Mouse (Mus musculus) hindbrain, embryonic 11.5 days (tissue): ENCODE results near the gene Tek. TPM values are rescaled to one million over a fixed set of nuclear protein-coding genes. Genes with fewer than 3 reads are reported as not detected.
A peak's percentile ranks its signal among the peaks of the same experiment; 100 is the strongest.

Experiments used
- ATAC-seq: fragments of 200-750 bp; cut with Nextera tagmentation; 2 replicates; pipeline ENCODE4 v1.8.0; 2017; ENCODE audit warnings: mild to moderate bottlenecking, moderate TSS enrichment, moderate library complexity; ENCODE audit not compliant: low FRiP score
- DNase-seq: peaks from one replicate; pipeline ENCODE4 v3.0.0-alpha.2; 2015; ENCODE audit warnings: low spot score
- H3K27ac ChIP-seq: fragments of 300-500 bp; sonication (generic); 2 replicates; pipeline ENCODE4 v1.5.1; 2014; ENCODE audit warnings: mild to moderate bottlenecking, low read depth, low read length
- H3K27me3 ChIP-seq: fragments of 300-500 bp; sonication (generic); 2 replicates; pipeline ENCODE4 v1.6.1; 2014; ENCODE audit warnings: mild to moderate bottlenecking, low read length, moderate library complexity, mixed read lengths; ENCODE audit not compliant: control insufficient read depth, insufficient read depth
- H3K36me3 ChIP-seq: fragments of 300-500 bp; sonication (generic); 2 replicates; pipeline ENCODE4 v1.6.1; 2014; ENCODE audit warnings: mild to moderate bottlenecking, low read length, moderate library complexity, mixed read lengths; ENCODE audit not compliant: control insufficient read depth, insufficient read depth
- H3K4me1 ChIP-seq: fragments of 300-500 bp; sonication (generic); replicated peaks from 2 replicates; pipeline ENCODE4 v1.6.1; 2014; ENCODE audit warnings: low read length, mixed read lengths; ENCODE audit not compliant: control insufficient read depth, insufficient read depth
- H3K4me2 ChIP-seq: fragments of 300-500 bp; sonication (generic); replicated peaks from 2 replicates; pipeline ENCODE4 v1.6.1; 2014; ENCODE audit warnings: mild to moderate bottlenecking, low read depth, low read length
- H3K4me3 ChIP-seq: fragments of 300-500 bp; sonication (generic); 2 replicates; pipeline ENCODE4 v1.5.1; 2014; ENCODE audit warnings: low read depth, low read length
- H3K9ac ChIP-seq: fragments of 300-500 bp; sonication (generic); 2 replicates; pipeline ENCODE4 v1.6.1; 2014; ENCODE audit warnings: low read depth, low read length
- H3K9me3 ChIP-seq: fragments of 300-500 bp; sonication (generic); 2 replicates; pipeline ENCODE4 v1.6.1; 2016; ENCODE audit warnings: low read length; ENCODE audit not compliant: control insufficient read depth
- WGBS: fragments of 180-500 bp; shearing (Covaris S2); extraction: QIAGEN DNeasy Blood & Tissue Kit; methylation state at CpG from one replicate; pipeline ENCODE4 v1.1.7; 2014; 5-methylcytosine and 5-hydroxymethylcytosine counted together
- polyA plus RNA-seq: library from polyadenylated mRNA; unstranded; fragments of >200 nt; fragmentation: Nextera tagmentation; extraction: Ambion mirVana; gene quantifications from 2 replicates; pipeline ENCODE4 v1.2.1, GENCODE M21; 2014

Tek gene
- polyA plus RNA-seq, 1 experiment from 2014 or later = 11.6 TPM

GRCm38 (mm10) chr4:94837061-94837460, 98.0 kb downstream of the Tek start:
- Histone ChIP-seq H3K4me1 (no peaks in the 10 kb centered on the region), H3K4me2 (no peak overlapping the region)

GRCm38 (mm10) chr4:94853301-94853700, 114.2 kb downstream of the Tek start:
- H3K27ac ChIP-seq = no peak overlapping the region
- H3K36me3 ChIP-seq = no peaks in the 10 kb centered on the region
- ATAC-seq = no peak
- no peak overlapping the region for H3K4me3 ChIP-seq
- no peak for DNase-seq
- 88% methylated on average over 7 of the region's 7 CpGs for WGBS
- no peak overlapping the region for H3K9ac ChIP-seq
- no peaks in the 10 kb centered on the region for H3K27me3 ChIP-seq
- H3K4me1 ChIP-seq = no peaks in the 10 kb centered on the region
- no peak overlapping the region for H3K4me2 ChIP-seq
- H3K9me3 ChIP-seq = no peaks in the 10 kb centered on the region

More at GRCm38 (mm10) chr4:94837061-94837460, 98.0 kb downstream of the Tek start:
- Histone ChIP-seq H3K36me3 (no peaks in the 10 kb centered on the region), H3K27ac (no peak overlapping the region), H3K27me3 (no peaks in the 10 kb centered on the region), H3K9me3 (no peaks in the 10 kb centered on the region), H3K4me3 (no peak overlapping the region), H3K9ac (no peak overlapping the region)
- WGBS = 75% methylated on average over 7 of the region's 7 CpGs
- no peak for ATAC-seq
- DNase-seq = no peak

- DNase-seq (no peak), ATAC-seq (no peak)
- no peak overlapping the region for H3K4me3 ChIP-seq
- no peak overlapping the region for H3K9ac ChIP-seq
- no peak overlapping the region for H3K27ac ChIP-seq
- H3K4me1 ChIP-seq = no peaks in the 10 kb centered on the region
- no peak overlapping the region for H3K4me2 ChIP-seq
- H3K9me3 ChIP-seq = no peaks in the 10 kb centered on the region
- H3K27me3 ChIP-seq = no peaks in the 10 kb centered on the region
- H3K36me3 ChIP-seq = no peaks in the 10 kb centered on the region
- 91% methylated on average over 3 of the region's 3 CpGs for WGBS
These were observed 115.2 kb downstream of the Tek start for GRCm38 (mm10) chr4:94854270-94854669.

- DNase-seq (no peak), ATAC-seq (no peak)
- Histone ChIP-seq H3K9me3 (no peaks in the 10 kb centered on the region), H3K27me3 (no peaks in the 10 kb centered on the region), H3K27ac (no peak overlapping the region), H3K4me2 (no peak overlapping the region), H3K4me3 (no peak overlapping the region), H3K9ac (no peak overlapping the region), H3K36me3 (no peaks in the 10 kb centered on the region), H3K4me1 (no peaks in the 10 kb centered on the region)
- 72% methylated on average over 3 of the region's 3 CpGs for WGBS
These were observed 116.1 kb downstream of the Tek start for GRCm38 (mm10) chr4:94855201-94855600.

- Histone ChIP-seq H3K9ac (no peak overlapping the region), H3K27ac (no peak overlapping the region), H3K4me2 (no peak overlapping the region), H3K36me3 (no peaks in the 10 kb centered on the region), H3K9me3 (no peaks in the 10 kb centered on the region), H3K27me3 (no peaks in the 10 kb centered on the region), H3K4me3 (no peak overlapping the region), H3K4me1 (no peaks in the 10 kb centered on the region)
- ATAC-seq = no peak
- peak; percentile 47 for DNase-seq
- 39% methylated on average over 2 of the region's 2 CpGs for whole genome bisulfite sequencing
These were observed 161.7 kb downstream of the Tek start for GRCm38 (mm10) chr4:94900744-94901143.

- no peaks in the 10 kb centered on the region for H3K4me1 ChIP-seq
- no peaks in the 10 kb centered on the region for H3K9me3 ChIP-seq
- no peaks in the 10 kb centered on the region for H3K27me3 ChIP-seq
- H3K4me3 ChIP-seq = no peak overlapping the region
- H3K27ac ChIP-seq = no peak overlapping the region
- no peak for DNase-seq
- no peak for ATAC-seq
- no peak overlapping the region for H3K9ac ChIP-seq
- no peak overlapping the region for H3K4me2 ChIP-seq
- H3K36me3 ChIP-seq = no peaks in the 10 kb centered on the region
- 80% methylated on average over 3 of the region's 3 CpGs for WGBS
These were observed 162.7 kb downstream of the Tek start for GRCm38 (mm10) chr4:94901780-94902179.

Other genes starting within 250 kb of the Tek start
- gene Gm10306, start 182.7 kb upstream of the Tek start, polyA plus RNA-seq = 0.57 TPM in 1 of 2 replicates, not detected in the other
- 30.4 and 32.4 TPM in 2 replicates for gene Caap1, start 182.5 kb upstream of the Tek start, polyA plus RNA-seq
- gene Plaa, start 136.0 kb upstream of the Tek start, polyA plus RNA-seq = 96.4 and 97.7 TPM in 2 replicates
- gene Ift74, start 124.8 kb upstream of the Tek start, polyA plus RNA-seq = 59.4 and 62.3 TPM in 2 replicates
- 0.68 and 1.3 TPM in 2 replicates for gene Lrrc19, start 89.1 kb upstream of the Tek start, polyA plus RNA-seq
- 0.15 TPM in 1 of 2 replicates, not detected in the other for gene Eqtn, start 189.6 kb downstream of the Tek start, polyA plus RNA-seq
- gene Mysm1, start 239.8 kb downstream of the Tek start, polyA plus RNA-seq = 29.6 and 42.0 TPM in 2 replicates